ENCODE assay signal across 1 mouse cellular context in genomic region chr2:93161914-93162664, GRCm38 (mm10).
A peak's percentile ranks its signal among the peaks of the same experiment; 100 is the strongest.
TF ChIP-seq lines count a peak whose summit lies in the region.

No protein-coding gene starts in this region.

TF ChIP-seq in MEL, 35 proteins besides CTCF, POLR2A, EP300 and RAD21 (continued from another document):
- TF ChIP-seq MAX (IDR thresholded peaks at IDR 0.05; ENCODE audit: low read length) (peak; percentile 56; the same call in 1 of the 2 replicates), ZKSCAN1 (IDR thresholded peaks at IDR 0.05; ENCODE audit: low read depth, low read length) (no peak), MYC (IDR thresholded peaks at IDR 0.05; ENCODE audit: low read depth, low read length) (peak; percentile 85), MXI1 (IDR thresholded peaks at IDR 0.05; ENCODE audit: low read depth, low read length) (peak; percentile 49; the same call in 1 of the 2 replicates), ZMIZ1 (IDR thresholded peaks at IDR 0.05; ENCODE audit: low read depth, low read length) (peak; percentile 51; the same call in 1 of the 2 replicates), NELFE (IDR thresholded peaks at IDR 0.05; ENCODE audit: low read depth, low read length) (no peak; the same call in 1 of the 2 replicates), JUND (IDR thresholded peaks at IDR 0.05; ENCODE audit: low read depth, low read length) (peak; percentile 70; the same call in 1 of the 2 replicates), NRF1 (IDR thresholded peaks at IDR 0.05; ENCODE audit: insufficient read depth, low read depth, low read length, poor library complexity, severe bottlenecking) (no peak), CHD2 (IDR thresholded peaks at IDR 0.05; ENCODE audit: low read length) (peak; percentile 41; the same call in 1 of the 2 replicates), MYB (IDR thresholded peaks at IDR 0.05; ENCODE audit: low read depth, low read length) (peak; percentile 78), ZNF384 (IDR thresholded peaks at IDR 0.05; ENCODE audit: low read depth, low read length) (0 out of 2 replicates have a peak, but pooled peaks have one; percentile 19), RCOR1 (IDR thresholded peaks at IDR 0.05; ENCODE audit: low read depth, low read length) (peak; percentile 78; the same call in 1 of the 2 replicates), HCFC1 (IDR thresholded peaks at IDR 0.05; ENCODE audit: low read depth, low read length) (0 out of 2 replicates have a peak, but pooled peaks have one; percentile 26), TBP (IDR thresholded peaks at IDR 0.05; ENCODE audit: low read depth, low read length) (peak; percentile 69), ELF1 (IDR thresholded peaks at IDR 0.05; ENCODE audit: low read depth, low read length) (0 out of 2 replicates have a peak, but pooled peaks have one; percentile 24), MEF2A (IDR thresholded peaks at IDR 0.05; ENCODE audit: extremely low read depth, insufficient replicate concordance, low read depth, low read length, poor library complexity, severe bottlenecking) (0 out of 2 replicates have a peak, but pooled peaks have one; percentile 52), POLR2AphosphoS5 (IDR thresholded peaks at IDR 0.05; ENCODE audit: borderline replicate concordance, low read depth, low read length) (no peak), BHLHE40 (IDR thresholded peaks at IDR 0.05; ENCODE audit: borderline replicate concordance, low read depth, low read length) (no peak), CHD1 (IDR thresholded peaks at IDR 0.05; ENCODE audit: low read depth, low read length) (no peak)
